Comparison of ENCODE assay signal across 11 mouse cellular contexts in genomic region chr10:120431435-120431834, GRCm38 (mm10). TPM values are rescaled to one million over a fixed set of nuclear protein-coding genes. Genes with fewer than 3 reads are reported as not detected.
DNase-seq lines count a peak whose midpoint lies in the region; ATAC-seq and TF ChIP-seq lines count a peak whose summit lies in the region.
"Had no signal": no experiment of that assay in that cellular context is flagged by ENCODE, and none has a peak within 500 bp of the region (broad histone marks: within the 10 kb centered on the region; RNA-seq: fewer than 3 reads in every experiment).

No protein-coding gene starts in this region.

- TF ChIP-seq CTCF in cerebellum, adult 2 months (IDR thresholded peaks at IDR 0.05; ENCODE audit: borderline replicate concordance, insufficient read depth, low read depth, low read length): 0 out of 2 replicates have a peak, but pooled peaks have one; percentile 6
- peak; percentile 73 for TF ChIP-seq CTCF in intestine, postnatal 0 days (IDR thresholded peaks at IDR 0.05; ENCODE audit: low read depth)
- TF ChIP-seq CTCF in lung, postnatal 0 days (IDR thresholded peaks at IDR 0.05): peak; percentile 67

- H3K27me3 ChIP-seq in cerebellum, adult 2 months (ENCODE audit: control insufficient read depth, insufficient read depth, low read length): no peaks in the 10 kb centered on the region; the same call in 1 of the 2 replicates
- H3K27me3 ChIP-seq in intestine, postnatal 0 days (replicated peaks; ENCODE audit: control insufficient read depth, insufficient read depth, low read length): no peaks in the 10 kb centered on the region
- H3K27me3 ChIP-seq in intestine, embryonic 16.5 days (replicated peaks; ENCODE audit: control insufficient read depth, insufficient read depth, low read length): no peaks in the 10 kb centered on the region
- H3K27me3 ChIP-seq in lung, postnatal 0 days (replicated peaks; ENCODE audit: insufficient read depth, low read length): no peaks in the 10 kb centered on the region
- H3K27me3 ChIP-seq: embryonic facial prominence, embryonic 13.5 days; stomach, embryonic 15.5 days had no signal

- H3K4me1 ChIP-seq in cerebellum, adult 2 months (ENCODE audit: control insufficient read depth, insufficient read depth, low read length): peaks cover 5% of the 10 kb centered on the region; the same call in 1 of the 2 replicates
- H3K4me1 ChIP-seq in intestine, postnatal 0 days (replicated peaks; ENCODE audit: control insufficient read depth, insufficient read depth, low read length): 0 out of 2 replicates have a peak, but pooled peaks cover 7% of the 10 kb centered on the region
- H3K4me1 ChIP-seq in intestine, embryonic 16.5 days (ENCODE audit: control insufficient read depth, insufficient read depth, low read length): peaks cover 45% of the 10 kb centered on the region
- H3K4me1 ChIP-seq in lung, postnatal 0 days (ENCODE audit: insufficient read depth, low read depth, low read length): peaks cover 8% of the 10 kb centered on the region; the same call in 1 of the 2 replicates

- WGBS in cerebellum, adult 2 months: 79% methylated on average over 2 of the region's 2 CpGs
- WGBS in intestine, postnatal 0 days: 63% methylated on average over 2 of the region's 2 CpGs
- 37% methylated on average over 2 of the region's 2 CpGs for WGBS in intestine, embryonic 16.5 days
- 55% methylated on average over 2 of the region's 2 CpGs for WGBS in lung, postnatal 0 days

- TF ChIP-seq EP300 in lung, postnatal 0 days (IDR thresholded peaks at IDR 0.05): no peak

- no peak for DNase-seq in cerebellum, adult 2 months
- DNase-seq in cerebellum, adult 11-12 months: no peak
- DNase-seq in lung, postnatal 0 days (ENCODE audit: low spot score): peak; percentile 29
- DNase-seq in lung, postnatal 36 days: no peak
- DNase-seq in kidney, postnatal 4 days: peak; percentile 63 to 76
- no peak for DNase-seq in gastrocnemius, adult 8-10 months (ENCODE audit: low spot score in 2 of 2)

- H3K27ac ChIP-seq in cerebellum, adult 2 months (ENCODE audit: insufficient read depth, low read length): no peak overlapping the region
- no peak overlapping the region for H3K27ac ChIP-seq in intestine, postnatal 0 days (ENCODE audit: low read depth, low read length)
- H3K27ac ChIP-seq in intestine, embryonic 16.5 days (ENCODE audit: low read length): no peak overlapping the region
- no peak overlapping the region for H3K27ac ChIP-seq in lung, postnatal 0 days (ENCODE audit: low read length)
- H3K27ac ChIP-seq: embryonic facial prominence, embryonic 13.5 days had no signal

- no peak overlapping the region for H3K4me3 ChIP-seq in cerebellum, adult 2 months (replicated peaks; ENCODE audit: insufficient read depth, low read depth, low read length)
- no peak overlapping the region for H3K4me3 ChIP-seq in intestine, postnatal 0 days (ENCODE audit: low read depth, low read length)
- no peak overlapping the region for H3K4me3 ChIP-seq in intestine, embryonic 16.5 days (ENCODE audit: low read length)
- H3K4me3 ChIP-seq in lung, postnatal 0 days (ENCODE audit: low read depth, low read length): no peak overlapping the region
- H3K4me3 ChIP-seq: embryonic facial prominence, embryonic 13.5 days; hindbrain, embryonic 10.5 days; stomach, embryonic 15.5 days had no signal

- H3K9me3 ChIP-seq in intestine, postnatal 0 days (ENCODE audit: control insufficient read depth): no peaks in the 10 kb centered on the region
- no peaks in the 10 kb centered on the region for H3K9me3 ChIP-seq in intestine, embryonic 16.5 days (ENCODE audit: control insufficient read depth, low read length)
- H3K9me3 ChIP-seq in lung, postnatal 0 days (ENCODE audit: low read length): no peaks in the 10 kb centered on the region
- H3K9me3 ChIP-seq: embryonic facial prominence, embryonic 13.5 days; hindbrain, embryonic 10.5 days; stomach, embryonic 15.5 days had no signal

- no peak for TF ChIP-seq POLR2A in cerebellum, adult 2 months (IDR thresholded peaks at IDR 0.05; ENCODE audit: borderline replicate concordance, insufficient read depth, low read length)

- ATAC-seq in intestine, postnatal 0 days: no peak
- no peak for ATAC-seq in intestine, embryonic 16.5 days
- no peak for ATAC-seq in lung, postnatal 0 days

- no peak overlapping the region for H3K4me2 ChIP-seq in intestine, postnatal 0 days (replicated peaks; ENCODE audit: low read depth)
- no peak overlapping the region for H3K4me2 ChIP-seq in intestine, embryonic 16.5 days (ENCODE audit: low read depth, low read length)
- H3K4me2 ChIP-seq in lung, postnatal 0 days (replicated peaks; ENCODE audit: low read depth, low read length): no peak overlapping the region
- H3K4me2 ChIP-seq: embryonic facial prominence, embryonic 13.5 days; stomach, embryonic 15.5 days had no signal

- H3K36me3 ChIP-seq in intestine, postnatal 0 days (ENCODE audit: control insufficient read depth, insufficient read depth): no peaks in the 10 kb centered on the region; the same call in 1 of the 2 replicates
- H3K36me3 ChIP-seq in intestine, embryonic 16.5 days (ENCODE audit: control insufficient read depth, insufficient read depth, low read length): no peaks in the 10 kb centered on the region
- no peaks in the 10 kb centered on the region for H3K36me3 ChIP-seq in lung, postnatal 0 days (ENCODE audit: insufficient read depth, low read length)
- H3K36me3 ChIP-seq: stomach, embryonic 15.5 days had no signal

- no peak overlapping the region for H3K9ac ChIP-seq in intestine, postnatal 0 days (ENCODE audit: low read depth, low read length)
- H3K9ac ChIP-seq in intestine, embryonic 16.5 days (ENCODE audit: low read depth, low read length): no peak overlapping the region
- H3K9ac ChIP-seq in lung, postnatal 0 days (replicated peaks; ENCODE audit: low read depth): no peak overlapping the region
- H3K9ac ChIP-seq: embryonic facial prominence, embryonic 13.5 days; stomach, embryonic 15.5 days had no signal

RNA-seq across cellular contexts. Expression of gene Hmga2, which starts 44.8 kb away (rescaled TPM):
- 0.05 and 0.06 TPM in 2 replicates for polyA plus RNA-seq in cerebellum, adult 2 months (2012; rRNA removed)
- 4.3 TPM in 2 replicates for polyA plus RNA-seq in intestine, postnatal 0 days (2015; fragmentation: Nextera tagmentation; extraction: Ambion mirVana)
- polyA plus RNA-seq in intestine, embryonic 16.5 days (2015; fragmentation: Nextera tagmentation; extraction: Ambion mirVana): 18.6 and 21.1 TPM in 2 replicates
- polyA plus RNA-seq in lung, postnatal 0 days (2015; fragmentation: Nextera tagmentation; extraction: Ambion mirVana): 2.2 and 3.0 TPM in 2 replicates
- under 1 TPM in 3 of 4 experiments, not detected in 1; 0.07 to 0.17 (median 0.08) TPM for total RNA-seq in gastrocnemius, adult 8-10 months (2022)

Comparison
In these comparisons a context has a peak if more than half of its experiments do, and no peak if none do; other contexts are left out.
1. DNase-seq: peak in lung, postnatal 0 days (single experiment) and kidney, postnatal 4 days (2 of 2); none in cerebellum, adult 2 months (0 of 2), cerebellum, adult 11-12 months (single experiment), lung, postnatal 36 days (single experiment) and gastrocnemius, adult 8-10 months (0 of 2).
2. CTCF ChIP-seq: peak in every context shown above with its lines; median percentile 73 in intestine, postnatal 0 days; 67 in lung, postnatal 0 days; 6 in cerebellum, adult 2 months.